Mouse (Mus musculus): Measurements from ENCODE around the gene Slc18b1. TPM values are rescaled to one million over a fixed set of nuclear protein-coding genes. Genes with fewer than 3 reads are reported as not detected.

The Slc18b1 gene
- polyA plus RNA-seq, 1 experiment, result 7.3 TPM

DNA sequence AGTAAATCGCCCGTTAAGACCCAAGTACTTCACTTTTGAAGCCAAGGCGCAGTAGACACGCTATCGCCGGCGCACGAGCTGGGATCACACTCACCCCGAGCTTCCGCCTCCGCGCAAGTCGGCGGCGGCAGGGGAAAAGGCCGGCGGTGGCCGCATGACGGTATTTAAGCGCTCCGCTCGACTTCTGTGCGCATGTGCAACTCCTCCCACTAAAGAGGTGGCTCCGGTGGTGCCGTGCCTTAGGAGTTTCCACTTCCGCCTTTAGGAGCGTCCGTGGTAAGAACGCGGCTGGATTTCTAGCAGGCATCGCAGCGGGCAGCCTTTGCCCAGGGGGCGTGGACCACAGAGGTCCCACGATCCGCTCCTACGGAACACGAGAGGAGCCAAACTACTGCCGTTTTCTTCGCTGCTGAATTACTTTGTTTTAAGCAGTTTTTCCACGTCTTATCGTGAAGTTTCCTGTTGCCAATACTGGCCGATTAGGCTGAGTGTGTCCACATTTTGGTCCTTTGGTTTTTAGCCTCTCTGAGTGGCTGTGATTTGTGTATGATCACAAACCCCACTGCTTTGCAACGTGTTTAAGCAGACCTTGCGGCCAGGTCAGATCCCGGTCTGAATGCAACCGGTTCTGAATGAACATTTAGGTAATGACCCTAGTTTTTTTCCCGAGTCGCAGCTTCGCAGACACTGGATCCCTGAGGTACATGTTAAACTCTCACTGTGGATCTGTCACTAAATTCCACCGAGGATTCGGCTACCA lies 9.5 kb upstream of the Slc18b1 start, which contains the start of gene Rps12:
Rps12 (minus strand) TSS at position 214 of the 760 bp plus-strand sequence.
- Histone ChIP-seq H3K4me3 (ENCODE audit: insufficient read depth, poor library complexity, severe bottlenecking) (peak within 1 kb of the TSS; percentile 89), H3K79me2 (ENCODE audit: control insufficient read depth, insufficient read depth) (peaks cover 47% of the 10 kb centered on the region), H3ac (ENCODE audit: control insufficient read depth, insufficient read length, low read depth) (peak within 1 kb of the TSS; percentile 89), H3K36me3 (ENCODE audit: control insufficient read depth, insufficient read depth) (peaks cover 40% of the 10 kb centered on the region), H3K79me3 (ENCODE audit: low read depth) (peaks cover 30% of the 10 kb centered on the region), H3K27me3 (ENCODE audit: control insufficient read depth, insufficient read depth, insufficient read length) (no peaks in the 10 kb centered on the region)
- TF ChIP-seq MAX (IDR thresholded peaks at IDR 0.05) (peak; percentile 99), USF1 (IDR thresholded peaks at IDR 0.05; ENCODE audit: low read depth) (no peak), CTCF (IDR thresholded peaks at IDR 0.05; ENCODE audit: control insufficient read depth, insufficient read depth, insufficient read length) (no peak)

- peaks cover 30% of the 10 kb centered on the region for H3K79me3 ChIP-seq (ENCODE audit: low read depth)
- H3K4me3 ChIP-seq (ENCODE audit: insufficient read depth, poor library complexity, severe bottlenecking), result peak overlapping the region; percentile 89
- H3ac ChIP-seq (ENCODE audit: control insufficient read depth, insufficient read length, low read depth), result peak overlapping the region; percentile 72
- H3K79me2 ChIP-seq (ENCODE audit: control insufficient read depth, insufficient read depth), result peaks cover 47% of the 10 kb centered on the region
- H3K36me3 ChIP-seq (ENCODE audit: control insufficient read depth, insufficient read depth), result peaks cover 36% of the 10 kb centered on the region
- TF ChIP-seq CEBPB (IDR thresholded peaks at IDR 0.05; ENCODE audit: low read depth), result no peak
- peak; percentile 55 for TF ChIP-seq MAX (IDR thresholded peaks at IDR 0.05)
- TF ChIP-seq MYOD1 (IDR thresholded peaks at IDR 0.05; ENCODE audit: control insufficient read depth, insufficient read length, low read depth), result no peak
- TF ChIP-seq FOSL1 (IDR thresholded peaks at IDR 0.05; ENCODE audit: insufficient read depth, low read length, poor library complexity, severe bottlenecking), result no peak
- TF ChIP-seq USF1 (IDR thresholded peaks at IDR 0.05; ENCODE audit: low read depth), result peak; percentile 40
- no peak for TF ChIP-seq MYOG (IDR thresholded peaks at IDR 0.05; ENCODE audit: control insufficient read depth, extremely low read depth, insufficient read length)
- no peak for TF ChIP-seq CTCF (IDR thresholded peaks at IDR 0.05; ENCODE audit: control insufficient read depth, insufficient read depth, insufficient read length)
- no peaks in the 10 kb centered on the region for H3K27me3 ChIP-seq (ENCODE audit: control insufficient read depth, insufficient read depth, insufficient read length)
Observed at GRCm38 (mm10) chr10:23788056-23788600, 8.7 kb upstream of the Slc18b1 start.

DNA sequence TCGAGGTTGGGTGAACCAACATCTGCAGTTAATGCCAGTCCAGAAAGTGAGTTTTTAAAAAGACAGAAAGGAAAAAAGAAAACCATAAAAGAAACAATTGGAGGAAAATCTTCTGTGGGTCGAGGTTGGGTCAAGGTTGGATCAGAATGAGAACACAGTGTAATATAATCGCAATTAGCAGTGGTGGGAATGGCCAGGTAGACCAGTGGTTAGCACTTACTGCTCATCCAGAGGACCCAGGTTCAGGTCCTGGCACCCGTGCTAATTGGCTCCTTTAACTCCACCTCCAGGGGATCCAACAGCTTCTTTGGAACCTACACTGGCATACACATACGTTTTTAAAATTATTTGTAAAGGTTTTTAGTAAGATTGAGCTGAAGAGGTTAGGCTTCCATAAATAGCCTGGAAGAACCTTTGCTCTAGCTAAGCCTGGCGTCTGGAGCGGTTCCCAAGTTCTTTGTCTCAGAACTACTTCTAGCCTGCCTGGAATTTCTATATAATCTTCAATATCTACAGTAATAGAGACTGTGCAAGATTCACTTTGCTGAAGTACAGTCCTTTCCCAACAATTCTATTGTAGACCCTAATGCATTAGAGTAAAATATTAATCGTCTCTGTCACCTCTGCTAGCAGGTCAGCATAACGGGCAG lies 790 bp upstream of the Slc18b1 start:
- TF ChIP-seq MYOG (IDR thresholded peaks at IDR 0.05; ENCODE audit: control insufficient read depth, extremely low read depth, insufficient read length) (no peak), CEBPB (IDR thresholded peaks at IDR 0.05; ENCODE audit: low read depth) (no peak), CTCF (IDR thresholded peaks at IDR 0.05; ENCODE audit: control insufficient read depth, insufficient read depth, insufficient read length) (no peak), FOSL1 (IDR thresholded peaks at IDR 0.05; ENCODE audit: insufficient read depth, low read length, poor library complexity, severe bottlenecking) (no peak), MYOD1 (IDR thresholded peaks at IDR 0.05; ENCODE audit: control insufficient read depth, insufficient read length, low read depth) (no peak), USF1 (IDR thresholded peaks at IDR 0.05; ENCODE audit: low read depth) (no peak), MAX (IDR thresholded peaks at IDR 0.05) (no peak)
- H3K79me2 ChIP-seq (ENCODE audit: control insufficient read depth, insufficient read depth), result no peaks in the 10 kb centered on the region
- H3ac ChIP-seq (ENCODE audit: control insufficient read depth, insufficient read length, low read depth), result no peak overlapping the region
- H3K36me3 ChIP-seq (ENCODE audit: control insufficient read depth, insufficient read depth), result no peaks in the 10 kb centered on the region
- no peaks in the 10 kb centered on the region for H3K27me3 ChIP-seq (ENCODE audit: control insufficient read depth, insufficient read depth, insufficient read length)
- no peak overlapping the region for H3K4me3 ChIP-seq (ENCODE audit: insufficient read depth, poor library complexity, severe bottlenecking)
- H3K79me3 ChIP-seq (ENCODE audit: low read depth), result no peaks in the 10 kb centered on the region

DNA sequence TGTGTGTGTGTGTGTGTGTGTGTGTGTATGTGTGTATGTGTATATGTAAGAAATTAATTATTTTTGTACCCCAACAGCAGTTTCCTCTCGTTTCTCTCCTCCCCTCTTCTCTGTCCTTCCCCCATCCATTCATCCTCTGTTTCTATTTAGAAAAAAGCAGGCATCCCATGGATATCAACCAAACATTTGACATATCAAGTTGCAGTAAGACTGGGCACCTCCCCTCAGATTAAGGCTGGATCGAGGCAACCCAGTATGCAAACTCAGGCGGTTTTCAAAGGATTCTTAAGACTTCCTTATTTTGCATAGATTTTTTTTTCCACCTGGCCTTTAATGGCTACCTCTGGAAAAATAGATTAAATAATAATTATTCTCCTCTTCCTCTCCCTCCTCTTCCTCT lies 820 bp downstream of the Slc18b1 start:
- H3K36me3 ChIP-seq (ENCODE audit: control insufficient read depth, insufficient read depth), result peaks cover 10% of the 10 kb centered on the region
- no peak overlapping the region for H3ac ChIP-seq (ENCODE audit: control insufficient read depth, insufficient read length, low read depth)
- no peak overlapping the region for H3K4me3 ChIP-seq (ENCODE audit: insufficient read depth, poor library complexity, severe bottlenecking)
- no peak for TF ChIP-seq MYOD1 (IDR thresholded peaks at IDR 0.05; ENCODE audit: control insufficient read depth, insufficient read length, low read depth)
- TF ChIP-seq CTCF (IDR thresholded peaks at IDR 0.05; ENCODE audit: control insufficient read depth, insufficient read depth, insufficient read length), result no peak
- no peak for TF ChIP-seq FOSL1 (IDR thresholded peaks at IDR 0.05; ENCODE audit: insufficient read depth, low read length, poor library complexity, severe bottlenecking)
- TF ChIP-seq USF1 (IDR thresholded peaks at IDR 0.05; ENCODE audit: low read depth), result no peak
- no peak for TF ChIP-seq MAX (IDR thresholded peaks at IDR 0.05)
- TF ChIP-seq MYOG (IDR thresholded peaks at IDR 0.05; ENCODE audit: control insufficient read depth, extremely low read depth, insufficient read length), result no peak
- no peaks in the 10 kb centered on the region for H3K27me3 ChIP-seq (ENCODE audit: control insufficient read depth, insufficient read depth, insufficient read length)
- H3K79me3 ChIP-seq (ENCODE audit: low read depth), result no peaks in the 10 kb centered on the region
- H3K79me2 ChIP-seq (ENCODE audit: control insufficient read depth, insufficient read depth), result no peaks in the 10 kb centered on the region

DNA sequence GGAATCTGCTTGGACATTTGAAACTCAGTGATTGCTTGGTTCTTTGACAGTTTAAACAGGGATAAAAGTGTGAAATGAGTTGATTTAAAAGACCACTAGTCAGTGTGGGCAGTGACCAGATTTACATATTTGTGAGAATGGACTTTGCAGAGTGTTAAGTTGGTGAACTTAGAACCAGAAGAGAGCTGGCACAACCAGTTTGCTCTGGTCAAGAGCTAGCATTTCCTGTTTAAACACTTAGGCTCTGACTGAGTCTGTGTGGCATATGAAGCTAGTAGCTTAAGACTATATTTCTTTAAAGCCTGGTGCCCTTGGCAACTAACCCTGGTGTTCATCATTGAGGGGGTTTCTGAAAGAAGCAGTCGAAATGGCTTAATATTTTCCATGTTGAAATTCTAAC lies 1.4 kb downstream of the Slc18b1 start:
- Histone ChIP-seq H3ac (ENCODE audit: control insufficient read depth, insufficient read length, low read depth) (no peak overlapping the region), H3K4me3 (ENCODE audit: insufficient read depth, poor library complexity, severe bottlenecking) (no peak overlapping the region), H3K36me3 (ENCODE audit: control insufficient read depth, insufficient read depth) (peaks cover 14% of the 10 kb centered on the region), H3K27me3 (ENCODE audit: control insufficient read depth, insufficient read depth, insufficient read length) (no peaks in the 10 kb centered on the region), H3K79me2 (ENCODE audit: control insufficient read depth, insufficient read depth) (no peaks in the 10 kb centered on the region), H3K79me3 (ENCODE audit: low read depth) (no peaks in the 10 kb centered on the region)
- TF ChIP-seq CEBPB (IDR thresholded peaks at IDR 0.05; ENCODE audit: low read depth) (no peak), FOSL1 (IDR thresholded peaks at IDR 0.05; ENCODE audit: insufficient read depth, low read length, poor library complexity, severe bottlenecking) (no peak), MYOD1 (IDR thresholded peaks at IDR 0.05; ENCODE audit: control insufficient read depth, insufficient read length, low read depth) (no peak), MYOG (IDR thresholded peaks at IDR 0.05; ENCODE audit: control insufficient read depth, extremely low read depth, insufficient read length) (no peak), CTCF (IDR thresholded peaks at IDR 0.05; ENCODE audit: control insufficient read depth, insufficient read depth, insufficient read length) (no peak), USF1 (IDR thresholded peaks at IDR 0.05; ENCODE audit: low read depth) (no peak), MAX (IDR thresholded peaks at IDR 0.05) (no peak)

Data from C2C12 (cell line).